Comparison of ENCODE assay signal across 27 mouse cellular contexts in genomic region chr7:5008229-5008628, GRCm38 (mm10). TPM values are rescaled to one million over a fixed set of nuclear protein-coding genes. Genes with fewer than 3 reads are reported as not detected.
DNase-seq lines count a peak whose midpoint lies in the region; ATAC-seq lines count a peak whose summit lies in the region.
"Had no signal": no experiment of that assay in that cellular context is flagged by ENCODE, and none has a peak within 500 bp of the region (broad histone marks: within the 10 kb centered on the region; RNA-seq: fewer than 3 reads in every experiment).

No protein-coding gene starts in this region.

- 96% methylated on average over 26 of the region's 26 CpGs for WGBS in hindbrain, embryonic 14.5 days
- WGBS in hindbrain, embryonic 11.5 days, result 95% methylated on average over 26 of the region's 26 CpGs
- WGBS in midbrain, embryonic 10.5 days, result 95% methylated on average over 26 of the region's 26 CpGs
- WGBS in midbrain, embryonic 11.5 days, result 95% methylated on average over 26 of the region's 26 CpGs

- H3K9me3 ChIP-seq in hindbrain, embryonic 14.5 days (ENCODE audit: control insufficient read depth, low read length), result no peaks in the 10 kb centered on the region
- no peaks in the 10 kb centered on the region for H3K9me3 ChIP-seq in hindbrain, embryonic 11.5 days (ENCODE audit: control insufficient read depth, low read length)
- peaks cover 19% of the 10 kb centered on the region for H3K9me3 ChIP-seq in midbrain, embryonic 10.5 days (replicated peaks)
- no peaks in the 10 kb centered on the region for H3K9me3 ChIP-seq in midbrain, embryonic 11.5 days (ENCODE audit: control insufficient read depth, low read length)
- no peaks in the 10 kb centered on the region for H3K9me3 ChIP-seq in ES-E14 (ENCODE audit: control insufficient read depth, insufficient read depth, low read depth, low read length)
- H3K9me3 ChIP-seq: hindbrain, embryonic 13.5 days; kidney, embryonic 15.5 days; stomach, embryonic 15.5 days had no signal

- no peaks in the 10 kb centered on the region for H3K4me1 ChIP-seq in hindbrain, embryonic 14.5 days (replicated peaks; ENCODE audit: control insufficient read depth, insufficient read depth, low read length)
- H3K4me1 ChIP-seq in hindbrain, embryonic 11.5 days (replicated peaks; ENCODE audit: control insufficient read depth, insufficient read depth, low read length), result no peaks in the 10 kb centered on the region
- peaks cover 2% of the 10 kb centered on the region for H3K4me1 ChIP-seq in midbrain, embryonic 10.5 days
- H3K4me1 ChIP-seq in midbrain, embryonic 11.5 days (ENCODE audit: control insufficient read depth, insufficient read depth, low read length), result no peaks in the 10 kb centered on the region
- H3K4me1 ChIP-seq in ES-E14 (ENCODE audit: control insufficient read depth in 2 of 2, insufficient read depth in 2 of 2, low read length in 2 of 2, poor library complexity in 1 of 2), result peaks cover under 1 to 15% of the 10 kb centered on the region in 2 experiments; a peak in 1 of 4 replicates
- H3K4me1 ChIP-seq: heart, embryonic 10.5 days; stomach, embryonic 15.5 days had no signal

- H3K27ac ChIP-seq in hindbrain, embryonic 14.5 days, result no peak overlapping the region
- no peak overlapping the region for H3K27ac ChIP-seq in hindbrain, embryonic 11.5 days (ENCODE audit: low read depth, low read length)
- H3K27ac ChIP-seq in midbrain, embryonic 10.5 days (replicated peaks), result no peak overlapping the region
- H3K27ac ChIP-seq in midbrain, embryonic 11.5 days (ENCODE audit: low read depth, low read length), result no peak overlapping the region
- no peak overlapping the region for H3K27ac ChIP-seq in ES-E14 (ENCODE audit: insufficient read depth, low read depth, low read length, poor library complexity, severe bottlenecking)
- H3K27ac ChIP-seq: heart, embryonic 10.5 days; hindbrain, embryonic 13.5 days; kidney, embryonic 15.5 days; stomach, embryonic 15.5 days had no signal

- H3K27me3 ChIP-seq in hindbrain, embryonic 14.5 days (ENCODE audit: control insufficient read depth, insufficient read depth, low read length), result no peaks in the 10 kb centered on the region
- no peaks in the 10 kb centered on the region for H3K27me3 ChIP-seq in hindbrain, embryonic 11.5 days (ENCODE audit: control insufficient read depth, insufficient read depth, low read length)
- no peaks in the 10 kb centered on the region for H3K27me3 ChIP-seq in midbrain, embryonic 10.5 days (ENCODE audit: low read depth, poor library complexity, severe bottlenecking)
- no peaks in the 10 kb centered on the region for H3K27me3 ChIP-seq in midbrain, embryonic 11.5 days (ENCODE audit: control insufficient read depth, insufficient read depth, low read length)
- H3K27me3 ChIP-seq: CH12.LX; hindbrain, embryonic 13.5 days; kidney, embryonic 15.5 days; stomach, embryonic 15.5 days had no signal

- peak; percentile 18; the same call in 1 of the 2 replicates for ATAC-seq in hindbrain, embryonic 14.5 days (ENCODE audit: low FRiP score)
- no peak for ATAC-seq in hindbrain, embryonic 11.5 days (ENCODE audit: low FRiP score)
- no peak for ATAC-seq in midbrain, embryonic 11.5 days (ENCODE audit: low FRiP score)
- peak; percentile 13; the same call in 1 of the 2 replicates for ATAC-seq in granulocyte monocyte progenitor cell, adult 5-6 weeks (replicated peaks; ENCODE audit: poor library complexity, severe bottlenecking)
- ATAC-seq: forebrain, embryonic 14.5 days; intestine, embryonic 16.5 days had no signal

- H3K36me3 ChIP-seq in hindbrain, embryonic 14.5 days (replicated peaks; ENCODE audit: control insufficient read depth, insufficient read depth), result peaks cover 69% of the 10 kb centered on the region
- peaks cover 30% of the 10 kb centered on the region for H3K36me3 ChIP-seq in hindbrain, embryonic 11.5 days (ENCODE audit: control insufficient read depth, insufficient read depth, low read length)
- H3K36me3 ChIP-seq in midbrain, embryonic 10.5 days, result peaks cover 75% of the 10 kb centered on the region
- H3K36me3 ChIP-seq in midbrain, embryonic 11.5 days (ENCODE audit: control insufficient read depth, insufficient read depth, low read length), result peaks cover 43% of the 10 kb centered on the region
- peaks cover 49% of the 10 kb centered on the region for H3K36me3 ChIP-seq in ES-E14 (ENCODE audit: control insufficient read depth, insufficient read depth, low read length, poor library complexity, severe bottlenecking)

- in situ Hi-C loops in ES-E14 (cut with MboI; ENCODE audit: low sequenced_read_pairs in 2 of 2, unreplicated experiment in 2 of 2), result no loop called here

- no peak overlapping the region for H3K9ac ChIP-seq in hindbrain, embryonic 14.5 days
- no peak overlapping the region for H3K9ac ChIP-seq in hindbrain, embryonic 11.5 days (ENCODE audit: low read depth, low read length)
- H3K9ac ChIP-seq in midbrain, embryonic 11.5 days (ENCODE audit: low read length), result no peak overlapping the region
- peak overlapping the region; percentile 27; the same call in 1 of the 2 replicates for H3K9ac ChIP-seq in ES-E14 (ENCODE audit: insufficient read depth, low read depth, low read length, poor library complexity, severe bottlenecking)
- H3K9ac ChIP-seq: hindbrain, embryonic 13.5 days; kidney, embryonic 15.5 days; lung, embryonic 14.5 days; stomach, embryonic 15.5 days had no signal

- no peak overlapping the region for H3K4me3 ChIP-seq in hindbrain, embryonic 14.5 days (replicated peaks; ENCODE audit: low read length)
- H3K4me3 ChIP-seq in hindbrain, embryonic 11.5 days (ENCODE audit: low read depth, low read length), result no peak overlapping the region
- 0 out of 2 replicates have a peak overlapping the region, but pooled peaks have one; percentile 11 for H3K4me3 ChIP-seq in midbrain, embryonic 10.5 days
- H3K4me3 ChIP-seq in midbrain, embryonic 11.5 days (ENCODE audit: low read depth, low read length), result no peak overlapping the region
- peak overlapping the region; percentile 58 to 60 for H3K4me3 ChIP-seq in ES-E14 (ENCODE audit: insufficient read depth in 1 of 2, low read depth in 1 of 2, low read length in 2 of 2, poor library complexity in 1 of 2, severe bottlenecking in 1 of 2)
- H3K4me3 ChIP-seq: heart, embryonic 10.5 days; hindbrain, embryonic 13.5 days; kidney, embryonic 15.5 days; stomach, embryonic 15.5 days had no signal

- DNase-seq in hindbrain, embryonic 14.5 days (ENCODE audit: low spot score), result no peak
- DNase-seq in hindbrain, embryonic 11.5 days (ENCODE audit: low spot score), result no peak
- DNase-seq in midbrain, embryonic 10.5 days (ENCODE audit: low spot score), result no peak
- DNase-seq in midbrain, embryonic 11.5 days (ENCODE audit: low spot score, missing footprints), result no peak
- DNase-seq in ES-E14 (ENCODE audit: low read depth, low spot score), result no peak
- no peak for DNase-seq in gastrocnemius, postnatal 25 days
- DNase-seq in cerebellum, postnatal 4 days (ENCODE audit: low spot score in 2 of 2), result no peak
- DNase-seq: adrenal gland, postnatal 25 days; cerebellum, adult 11-12 months; cerebellum, postnatal 14 days; heart, postnatal 10 days; layer of hippocampus, postnatal 36 days; lung, embryonic 14.5 days; lung, postnatal 4 days; right cerebral cortex, postnatal 25 days; thymus, adult 2 months had no signal

- H3K4me2 ChIP-seq in hindbrain, embryonic 14.5 days (replicated peaks), result no peak overlapping the region
- no peak overlapping the region for H3K4me2 ChIP-seq in hindbrain, embryonic 11.5 days (replicated peaks; ENCODE audit: low read depth, low read length)
- no peak overlapping the region for H3K4me2 ChIP-seq in midbrain, embryonic 11.5 days
- H3K4me2 ChIP-seq: hindbrain, embryonic 13.5 days; kidney, embryonic 15.5 days; lung, embryonic 14.5 days; stomach, embryonic 15.5 days had no signal

RNA-seq across cellular contexts. Expression of gene Zfp524, which starts 6.0 kb away (rescaled TPM):
- polyA plus RNA-seq in hindbrain, embryonic 14.5 days (2014; fragmentation: Nextera tagmentation; extraction: Ambion mirVana), result 8.9 and 9.2 TPM in 2 replicates
- 7.5 and 10.6 TPM in 2 replicates for polyA plus RNA-seq in hindbrain, embryonic 11.5 days (2014; fragmentation: Nextera tagmentation; extraction: Ambion mirVana)
- 7.1 and 9.1 TPM in 2 replicates for polyA plus RNA-seq in midbrain, embryonic 10.5 days (2016; fragmentation: Nextera tagmentation; extraction: Ambion mirVana)
- 7.6 and 9.2 TPM in 2 replicates for polyA plus RNA-seq in midbrain, embryonic 11.5 days (2014; fragmentation: Nextera tagmentation; extraction: Ambion mirVana)
- total RNA-seq in ES-E14 (2012; rRNA removed), result 2.6 and 3.9 TPM in 2 replicates
- total RNA-seq in granulocyte monocyte progenitor cell, adult 5-6 weeks (2014; fragmentation: Nextera tagmentation), result 23.3 and 30.7 TPM in 2 replicates
- 8.5 and 9.3 TPM in 2 replicates for total RNA-seq in granulocyte monocyte progenitor cell, adult 5-6 weeks (2017)
- total RNA-seq in gastrocnemius, postnatal 25 days (2021), result 1 to 10 TPM; 7.1 to 8.7 TPM

RNA-seq across cellular contexts. Expression of gene Fiz1, which starts 6.3 kb away (rescaled TPM):
- 30.0 and 32.6 TPM in 2 replicates for polyA plus RNA-seq in hindbrain, embryonic 14.5 days (2014; fragmentation: Nextera tagmentation; extraction: Ambion mirVana)
- polyA plus RNA-seq in hindbrain, embryonic 11.5 days (2014; fragmentation: Nextera tagmentation; extraction: Ambion mirVana), result 38.2 and 43.2 TPM in 2 replicates
- polyA plus RNA-seq in midbrain, embryonic 10.5 days (2016; fragmentation: Nextera tagmentation; extraction: Ambion mirVana), result 56.7 and 58.1 TPM in 2 replicates
- 42.4 and 49.4 TPM in 2 replicates for polyA plus RNA-seq in midbrain, embryonic 11.5 days (2014; fragmentation: Nextera tagmentation; extraction: Ambion mirVana)
- 45.9 and 47.4 TPM in 2 replicates for total RNA-seq in ES-E14 (2012; rRNA removed)
- 27.4 and 33.9 TPM in 2 replicates for total RNA-seq in granulocyte monocyte progenitor cell, adult 5-6 weeks (2014; fragmentation: Nextera tagmentation)
- total RNA-seq in granulocyte monocyte progenitor cell, adult 5-6 weeks (2017), result 15.6 and 23.4 TPM in 2 replicates
- total RNA-seq in gastrocnemius, postnatal 25 days (2021), result 10 to 100 TPM; 17.7 to 18.2 TPM

RNA-seq across cellular contexts. Expression of gene Gm44973, which starts 7.1 kb away (rescaled TPM):
- not detected in 2 replicates for polyA plus RNA-seq in hindbrain, embryonic 14.5 days (2014; fragmentation: Nextera tagmentation; extraction: Ambion mirVana)
- 0.19 and 1.8 TPM in 2 replicates for polyA plus RNA-seq in hindbrain, embryonic 11.5 days (2014; fragmentation: Nextera tagmentation; extraction: Ambion mirVana)
- polyA plus RNA-seq in midbrain, embryonic 10.5 days (2016; fragmentation: Nextera tagmentation; extraction: Ambion mirVana), result 1.2 and 1.5 TPM in 2 replicates
- polyA plus RNA-seq in midbrain, embryonic 11.5 days (2014; fragmentation: Nextera tagmentation; extraction: Ambion mirVana), result 0.34 TPM in 1 of 2 replicates, not detected in the other
- not detected in 2 replicates for total RNA-seq in ES-E14 (2012; rRNA removed)
- total RNA-seq in granulocyte monocyte progenitor cell, adult 5-6 weeks (2014; fragmentation: Nextera tagmentation), result not detected in 2 replicates
- 7.5 TPM in 1 of 2 replicates, not detected in the other for total RNA-seq in granulocyte monocyte progenitor cell, adult 5-6 weeks (2017)
- not detected for total RNA-seq in gastrocnemius, postnatal 25 days (2021)
- total RNA-seq: adrenal gland, postnatal 25 days; gastrocnemius, postnatal 4 days; heart, postnatal 10 days; layer of hippocampus, postnatal 36 days; left cerebral cortex, postnatal 14 days; neutrophil, adult 5-6 weeks had no signal
- polyA plus RNA-seq: lung, embryonic 14.5 days; thymus, adult 2 months had no signal

RNA-seq across cellular contexts. Expression of gene Zfp865, which starts 11.9 kb away (rescaled TPM):
- polyA plus RNA-seq in hindbrain, embryonic 14.5 days (2014; fragmentation: Nextera tagmentation; extraction: Ambion mirVana), result 6.6 and 7.2 TPM in 2 replicates
- 5.7 and 8.6 TPM in 2 replicates for polyA plus RNA-seq in hindbrain, embryonic 11.5 days (2014; fragmentation: Nextera tagmentation; extraction: Ambion mirVana)
- polyA plus RNA-seq in midbrain, embryonic 10.5 days (2016; fragmentation: Nextera tagmentation; extraction: Ambion mirVana), result 5.2 and 5.5 TPM in 2 replicates
- polyA plus RNA-seq in midbrain, embryonic 11.5 days (2014; fragmentation: Nextera tagmentation; extraction: Ambion mirVana), result 4.8 and 5.1 TPM in 2 replicates
- total RNA-seq in ES-E14 (2012; rRNA removed), result 12.9 and 18.4 TPM in 2 replicates
- 15.2 and 18.2 TPM in 2 replicates for total RNA-seq in granulocyte monocyte progenitor cell, adult 5-6 weeks (2014; fragmentation: Nextera tagmentation)
- 8.4 and 11.2 TPM in 2 replicates for total RNA-seq in granulocyte monocyte progenitor cell, adult 5-6 weeks (2017)
- 10 to 100 TPM; 10.8 to 12.1 TPM for total RNA-seq in gastrocnemius, postnatal 25 days (2021)

RNA-seq across cellular contexts. Expression of gene Ccdc106, which starts 12.1 kb away (rescaled TPM):
- polyA plus RNA-seq in hindbrain, embryonic 14.5 days (2014; fragmentation: Nextera tagmentation; extraction: Ambion mirVana), result 53.3 and 60.1 TPM in 2 replicates
- polyA plus RNA-seq in hindbrain, embryonic 11.5 days (2014; fragmentation: Nextera tagmentation; extraction: Ambion mirVana), result 7.2 and 8.6 TPM in 2 replicates
- 5.1 and 5.2 TPM in 2 replicates for polyA plus RNA-seq in midbrain, embryonic 10.5 days (2016; fragmentation: Nextera tagmentation; extraction: Ambion mirVana)
- polyA plus RNA-seq in midbrain, embryonic 11.5 days (2014; fragmentation: Nextera tagmentation; extraction: Ambion mirVana), result 4.0 and 5.0 TPM in 2 replicates
- total RNA-seq in ES-E14 (2012; rRNA removed), result 7.5 and 11.2 TPM in 2 replicates
- total RNA-seq in granulocyte monocyte progenitor cell, adult 5-6 weeks (2014; fragmentation: Nextera tagmentation), result 1.8 TPM in 1 of 2 replicates, not detected in the other
- not detected in 2 replicates for total RNA-seq in granulocyte monocyte progenitor cell, adult 5-6 weeks (2017)
- not detected for total RNA-seq in gastrocnemius, postnatal 25 days (2021)

Comparison
In these comparisons a context has a peak if more than half of its experiments do, and no peak if none do; other contexts are left out.
1. ATAC-seq: peak in hindbrain, embryonic 14.5 days (single experiment) and granulocyte monocyte progenitor cell, adult 5-6 weeks (single experiment); none in hindbrain, embryonic 11.5 days (single experiment) and midbrain, embryonic 11.5 days (single experiment).
2. H3K4me3 ChIP-seq: peak in midbrain, embryonic 10.5 days (single experiment) and ES-E14 (2 of 2); none in hindbrain, embryonic 14.5 days (single experiment), hindbrain, embryonic 11.5 days (single experiment) and midbrain, embryonic 11.5 days (single experiment).